Comparison of ENCODE assay signal across 23 mouse cellular contexts in the genomic region with DNA sequence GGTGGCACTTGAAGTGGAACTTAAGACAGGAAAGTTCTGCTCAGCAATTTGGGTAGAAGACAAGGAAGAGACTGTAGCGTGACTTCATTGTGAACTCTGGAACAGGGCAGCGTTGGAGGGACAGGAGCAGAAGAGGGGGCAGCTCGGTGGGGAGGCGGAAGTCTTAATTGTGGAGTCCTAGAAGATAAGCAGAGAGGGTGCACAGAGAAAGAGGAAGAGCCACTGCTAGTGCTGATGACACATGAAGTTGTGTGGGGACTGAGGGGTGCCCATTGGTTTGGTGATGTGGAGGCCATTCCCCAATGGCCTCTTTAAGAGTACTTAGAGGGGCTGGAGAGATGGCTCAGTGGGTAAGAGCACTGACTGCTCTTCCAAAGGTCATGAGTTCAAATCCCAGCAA. TPM values are rescaled to one million over a fixed set of nuclear protein-coding genes. Genes with fewer than 3 reads are reported as not detected.
DNase-seq lines count a peak whose midpoint lies in the region; ATAC-seq and TF ChIP-seq lines count a peak whose summit lies in the region.
"Had no signal": no experiment of that assay in that cellular context is flagged by ENCODE, and none has a peak within 500 bp of the region (broad histone marks: within the 10 kb centered on the region; RNA-seq: fewer than 3 reads in every experiment).

No protein-coding gene starts in this region.

- ATAC-seq in midbrain, embryonic 11.5 days (ENCODE audit: low FRiP score): no peak
- no peak for ATAC-seq in midbrain, postnatal 0 days (ENCODE audit: low FRiP score)
- ATAC-seq in hindbrain, embryonic 12.5 days (ENCODE audit: low FRiP score): no peak
- ATAC-seq: activated CD4-positive, CD25-positive, alpha-beta regulatory T cell, adult 4 months; CD4-positive, CD25-positive, alpha-beta regulatory T cell, adult 4 months; Patski had no signal

- TF ChIP-seq CTCF in midbrain, postnatal 0 days (IDR thresholded peaks at IDR 0.05): no peak
- no peak for TF ChIP-seq CTCF in MEL (IDR thresholded peaks at IDR 0.05 in 2 of 3, conservative IDR thresholded peaks at IDR 0.05 in 1 of 3; ENCODE audit: control insufficient read depth in 1 of 3, insufficient read depth in 1 of 3, low read depth in 2 of 3, low read length in 3 of 3, poor library complexity in 1 of 3, severe bottlenecking in 1 of 3)

- no peaks in the 10 kb centered on the region; the same call in 1 of the 2 replicates for H3K36me3 ChIP-seq in midbrain, embryonic 11.5 days (ENCODE audit: control insufficient read depth, insufficient read depth, low read length)
- H3K36me3 ChIP-seq in midbrain, postnatal 0 days (ENCODE audit: insufficient read depth, low read length): peaks cover 12% of the 10 kb centered on the region
- peaks cover 0 to 23% of the 10 kb centered on the region in 2 experiments; a peak in 3 of 4 replicates for H3K36me3 ChIP-seq in MEL (ENCODE audit: control insufficient read depth in 1 of 2, insufficient read depth in 2 of 2, low read length in 2 of 2)
- H3K36me3 ChIP-seq in hindbrain, embryonic 12.5 days: peaks cover 39% of the 10 kb centered on the region

- H3K4me1 ChIP-seq in midbrain, embryonic 11.5 days (ENCODE audit: control insufficient read depth, insufficient read depth, low read length): peaks cover 4% of the 10 kb centered on the region
- peaks cover 4% of the 10 kb centered on the region; the same call in 1 of the 2 replicates for H3K4me1 ChIP-seq in midbrain, postnatal 0 days (ENCODE audit: insufficient read depth, low read length)
- H3K4me1 ChIP-seq in MEL (ENCODE audit: control insufficient read depth in 1 of 2, insufficient read depth in 2 of 2, low read length in 2 of 2): peaks cover 4 to 13% of the 10 kb centered on the region in 2 experiments
- peaks cover 10% of the 10 kb centered on the region for H3K4me1 ChIP-seq in hindbrain, embryonic 12.5 days

- H3K9me3 ChIP-seq in midbrain, embryonic 11.5 days (ENCODE audit: control insufficient read depth, low read length): no peaks in the 10 kb centered on the region
- no peaks in the 10 kb centered on the region for H3K9me3 ChIP-seq in midbrain, postnatal 0 days (ENCODE audit: low read length)
- H3K9me3 ChIP-seq in MEL (replicated peaks; ENCODE audit: insufficient read depth, low read length): no peaks in the 10 kb centered on the region
- no peaks in the 10 kb centered on the region for H3K9me3 ChIP-seq in hindbrain, embryonic 12.5 days (replicated peaks)
- H3K9me3 ChIP-seq: G1E had no signal

- H3K79me2 ChIP-seq in MEL (ENCODE audit: control insufficient read depth, insufficient read depth, low read length, poor library complexity): peaks cover 8% of the 10 kb centered on the region

- peak; percentile 18 to 41; a peak in 1 of 4 replicates for TF ChIP-seq EP300 in MEL (IDR thresholded peaks at IDR 0.05; ENCODE audit: low read depth in 1 of 2, low read length in 2 of 2)

- TF ChIP-seq RAD21 in MEL (IDR thresholded peaks at IDR 0.05; ENCODE audit: low read depth, low read length): no peak

- H3K27ac ChIP-seq in midbrain, embryonic 11.5 days (ENCODE audit: low read depth, low read length): no peak overlapping the region
- H3K27ac ChIP-seq in midbrain, postnatal 0 days (ENCODE audit: low read depth, low read length): no peak overlapping the region
- H3K27ac ChIP-seq in MEL (ENCODE audit: control insufficient read depth, low read depth, low read length): peak overlapping the region; percentile 58
- no peak overlapping the region for H3K27ac ChIP-seq in hindbrain, embryonic 12.5 days

- H3K9ac ChIP-seq in midbrain, embryonic 11.5 days (ENCODE audit: low read length): no peak overlapping the region
- no peak overlapping the region for H3K9ac ChIP-seq in midbrain, postnatal 0 days (replicated peaks; ENCODE audit: low read length, poor library complexity, severe bottlenecking)
- no peak overlapping the region for H3K9ac ChIP-seq in MEL (ENCODE audit: control insufficient read depth, low read depth, low read length, poor library complexity, severe bottlenecking)
- H3K9ac ChIP-seq in hindbrain, embryonic 12.5 days: no peak overlapping the region

- no peak overlapping the region for H3K4me3 ChIP-seq in midbrain, embryonic 11.5 days (ENCODE audit: low read depth, low read length)
- no peak overlapping the region for H3K4me3 ChIP-seq in midbrain, postnatal 0 days (ENCODE audit: low read depth, low read length)
- no peak overlapping the region for H3K4me3 ChIP-seq in MEL (ENCODE audit: control insufficient read depth in 1 of 2, insufficient read depth in 1 of 2, low read depth in 2 of 2, low read length in 2 of 2)
- no peak overlapping the region for H3K4me3 ChIP-seq in hindbrain, embryonic 12.5 days

- peak; percentile 2 for DNase-seq in midbrain, embryonic 11.5 days (ENCODE audit: low spot score, missing footprints)
- DNase-seq in midbrain, postnatal 0 days (ENCODE audit: low spot score): no peak
- DNase-seq in MEL (ENCODE audit: low read depth, low spot score): peak; percentile 82
- DNase-seq in MEL-GATA-1-ER (ENCODE audit: extremely low read depth, low read depth): peak; percentile 84
- no peak for DNase-seq in cerebellum, adult 8-10 months
- DNase-seq: adrenal gland, adult 2 months; adrenal gland, adult 8-10 months; adrenal gland, postnatal 10 days; adrenal gland, postnatal 14 days; adrenal gland, postnatal 25 days; adrenal gland, postnatal 36 days; B cell, adult 2 months; cerebellum, adult 11 months; cerebellum, adult 11-12 months; cerebellum, adult 18-20 months; cerebellum, adult 2 months; cerebellum, adult 9-10 months had no signal

- no peak overlapping the region for H3K4me2 ChIP-seq in midbrain, embryonic 11.5 days
- no peak overlapping the region for H3K4me2 ChIP-seq in midbrain, postnatal 0 days (ENCODE audit: low read depth, low read length, poor library complexity, severe bottlenecking)
- no peak overlapping the region for H3K4me2 ChIP-seq in hindbrain, embryonic 12.5 days (replicated peaks)

- no peak for TF ChIP-seq POLR2A in MEL (IDR thresholded peaks at IDR 0.05; ENCODE audit: control insufficient read depth in 1 of 2, insufficient read depth in 1 of 2, low read depth in 1 of 2, low read length in 2 of 2, poor library complexity in 1 of 2)

- WGBS in midbrain, embryonic 11.5 days: 95% methylated on average over 4 of the region's 4 CpGs
- 97% methylated on average over 4 of the region's 4 CpGs for WGBS in midbrain, postnatal 0 days
- 96% methylated on average over 4 of the region's 4 CpGs for WGBS in hindbrain, embryonic 12.5 days

- no peaks in the 10 kb centered on the region for H3K27me3 ChIP-seq in midbrain, embryonic 11.5 days (ENCODE audit: control insufficient read depth, insufficient read depth, low read length)
- no peaks in the 10 kb centered on the region for H3K27me3 ChIP-seq in midbrain, postnatal 0 days (ENCODE audit: insufficient read depth, low read length)
- no peaks in the 10 kb centered on the region for H3K27me3 ChIP-seq in MEL (ENCODE audit: control insufficient read depth in 1 of 2, insufficient read depth in 2 of 2, low read length in 2 of 2)
- no peaks in the 10 kb centered on the region for H3K27me3 ChIP-seq in hindbrain, embryonic 12.5 days
- H3K27me3 ChIP-seq: CH12.LX, Patski had no signal

TF ChIP-seq in MEL, 35 proteins besides CTCF, POLR2A, EP300 and RAD21:
- TF ChIP-seq POLR2AphosphoS5 (IDR thresholded peaks at IDR 0.05; ENCODE audit: borderline replicate concordance, low read depth, low read length) (no peak), MAFK (IDR thresholded peaks at IDR 0.05; ENCODE audit: borderline replicate concordance, low read depth, low read length) (no peak), GATA1 (IDR thresholded peaks at IDR 0.05; ENCODE audit: low read depth, low read length) (peak; percentile 41; the same call in 1 of the 2 replicates), SMC3 (IDR thresholded peaks at IDR 0.05; ENCODE audit: low read depth, low read length) (no peak), MEF2A (IDR thresholded peaks at IDR 0.05; ENCODE audit: extremely low read depth, insufficient replicate concordance, low read depth, low read length, poor library complexity, severe bottlenecking) (no peak), MAZ (IDR thresholded peaks at IDR 0.05; ENCODE audit: low read depth, low read length) (no peak), TBP (IDR thresholded peaks at IDR 0.05; ENCODE audit: low read depth, low read length) (peak; percentile 87), ELF1 (IDR thresholded peaks at IDR 0.05; ENCODE audit: low read depth, low read length) (0 out of 2 replicates have a peak, but pooled peaks have one; percentile 35)

RNA-seq across cellular contexts. Expression of gene Tmem106b, which starts 3.5 kb away (rescaled TPM):
- polyA plus RNA-seq in midbrain, embryonic 11.5 days (2014; fragmentation: Nextera tagmentation; extraction: Ambion mirVana): 30.4 and 35.6 TPM in 2 replicates
- total RNA-seq in midbrain, postnatal 0 days (2014; rRNA removed): 92.7 and 94.0 TPM in 2 replicates
- polyA plus RNA-seq in midbrain, postnatal 0 days (2015; fragmentation: Nextera tagmentation; extraction: Ambion mirVana): 35.5 and 37.9 TPM in 2 replicates
- total RNA-seq in MEL (2012; rRNA removed): 16.6 and 16.9 TPM in 2 replicates
- 100 to 1,000 TPM in 1 of 2 experiments, 10 to 100 TPM in 1; 14.2 to 144 TPM for polyA plus RNA-seq in MEL (2012; ENCODE audit: insufficient read depth in 1 of 2, insufficient read length in 2 of 2, low read depth in 1 of 2, low replicate concordance in 2 of 2, missing spikeins in 1 of 2)
- 41.1 and 41.3 TPM in 2 replicates for polyA plus RNA-seq in hindbrain, embryonic 12.5 days (2016; fragmentation: Nextera tagmentation; extraction: Ambion mirVana)

Comparison
In these comparisons a context has a peak if more than half of its experiments do, and no peak if none do; other contexts are left out.
1. DNase-seq: peak in midbrain, embryonic 11.5 days (single experiment), MEL (single experiment) and MEL-GATA-1-ER (single experiment); none in midbrain, postnatal 0 days (single experiment) and cerebellum, adult 8-10 months (single experiment).